Mouse (Mus musculus) heart, adult 2 months (tissue): ENCODE results near the gene Zfp940. TPM values are rescaled to one million over a fixed set of nuclear protein-coding genes. Genes with fewer than 3 reads are reported as not detected.

Source experiments
- DNase-seq, 2 experiments: peaks; one replicate each; pipeline ENCODE4 v3.0.0; 2021
- H3K27ac ChIP-seq: fragments of 200-600 bp; 2 replicates; pipeline ENCODE4 v1.8.1; 2022
- H3K27me3 ChIP-seq: fragments of 200-500 bp; 2 replicates; pipeline ENCODE4 v1.6.1; 2012; ENCODE audit warnings: mild to moderate bottlenecking, low read length, inconsistent platforms, mixed read lengths; ENCODE audit not compliant: control insufficient read depth, insufficient read depth
- H3K36me3 ChIP-seq: fragments of 200-500 bp; 2 replicates; pipeline ENCODE4 v1.6.1; 2012; ENCODE audit warnings: low read length, inconsistent platforms; ENCODE audit not compliant: control insufficient read depth, insufficient read depth
- H3K4me1 ChIP-seq: fragments of 200-500 bp; 2 replicates; pipeline ENCODE4 v1.6.1; 2011; ENCODE audit warnings: low read length; ENCODE audit not compliant: control insufficient read depth, insufficient read depth
- H3K4me3 ChIP-seq: fragments of 200-600 bp; 2 replicates; pipeline ENCODE4 v1.8.1; 2022
- H3K79me2 ChIP-seq: fragments of 200-500 bp; replicated peaks from 2 replicates; pipeline ENCODE4 v1.6.1; 2012; ENCODE audit warnings: mild to moderate bottlenecking, inconsistent platforms, low read length, moderate library complexity, mixed read lengths; ENCODE audit not compliant: control insufficient read depth, insufficient read depth
- H3K9ac ChIP-seq: fragments of 200-500 bp; 2 replicates; pipeline ENCODE4 v1.6.1; 2012; ENCODE audit warnings: low read depth, mild to moderate bottlenecking, control low read depth, inconsistent platforms, low read length, mixed read lengths
- CTCF ChIP-seq: fragments of 200-600 bp; IDR thresholded peaks from 2 replicates; pipeline ENCODE4 v1.8.1; 2022; ENCODE audit warnings: antibody characterized with exemption, mild to moderate bottlenecking, moderate library complexity
- EP300 ChIP-seq: fragments of 200-500 bp; IDR thresholded peaks from 2 replicates; pipeline ENCODE4 v1.6.1; 2011; ENCODE audit warnings: low read depth, low read length, control low read depth; ENCODE audit not compliant: insufficient read depth
- POLR2A ChIP-seq: fragments of 200-500 bp; IDR thresholded peaks from 2 replicates; pipeline ENCODE4 v1.6.1; 2011; ENCODE audit warnings: mild to moderate bottlenecking, low read depth, low read length, control low read depth; ENCODE audit not compliant: insufficient read depth
- WGBS: fragments of 180-500 bp; shearing (Covaris S2); methylation state at CpG from one replicate; pipeline ENCODE4 v1.1.7; 2018; 5-methylcytosine and 5-hydroxymethylcytosine counted together
- intact Hi-C: fragments of 180-260 bp; cut with DNase I; formaldehyde crosslinking; loops from one replicate; pipeline ENCODE4 v1.15.1; 2025
- polyA plus RNA-seq: library from polyadenylated mRNA; depleted of rRNA; stranded (reverse); fragments of >200 nt; gene quantifications from 2 replicates; pipeline ENCODE4 v1.2.3, GENCODE M21; 2012; rRNA removed
- total RNA-seq, 2 experiments: library from RNA; stranded (reverse); gene quantifications; 2 replicates each; pipeline ENCODE4 v1.2.3; 2021

Zfp940 gene
- total and polyA plus RNA-seq, 3 experiments = 0.12 to 0.77 (median 0.44) TPM

GRCm38 (mm10) chr7:29785023-29785422 is 68.4 kb downstream of the Zfp940 start:
- intact Hi-C loops = loop anchor here (2.0 kb wide), 1 partner anchor 16 kb away; the partner anchor contains the start of gene Zfp84
- H3K36me3 ChIP-seq = no peaks in the 10 kb centered on the region
- no peaks in the 10 kb centered on the region for H3K79me2 ChIP-seq
- H3K9ac ChIP-seq = no peak overlapping the region
- whole genome bisulfite sequencing = 44% methylated on average over 8 of the region's 8 CpGs
- no peaks in the 10 kb centered on the region for H3K27me3 ChIP-seq
- DNase-seq = no peak
- H3K27ac ChIP-seq = no peak overlapping the region; the same call in 1 of the 2 replicates
- TF ChIP-seq CTCF (no peak), POLR2A (no peak), EP300 (no peak)
- peaks cover 3% of the 10 kb centered on the region for H3K4me1 ChIP-seq
- peak overlapping the region; percentile 74 for H3K4me3 ChIP-seq

- peaks cover 3% of the 10 kb centered on the region for H3K4me1 ChIP-seq
- TF ChIP-seq POLR2A (peak; percentile 65), EP300 (no peak)
- intact Hi-C loops = loop anchor here (2.0 kb wide), 1 partner anchor 15 kb away; the partner anchor contains the start of gene Zfp84
- H3K4me3 ChIP-seq = peak within 1 kb of the TSS; percentile 74
- no peaks in the 10 kb centered on the region for H3K79me2 ChIP-seq
- no peaks in the 10 kb centered on the region for H3K36me3 ChIP-seq
- peak within 1 kb of the TSS; percentile 87 for H3K9ac ChIP-seq
- H3K27ac ChIP-seq = peak within 1 kb of the TSS; percentile 78
- peak; percentile 85 to 88 for DNase-seq
- WGBS = under 1% methylated on average over 45 of the region's 45 CpGs
- no peaks in the 10 kb centered on the region for H3K27me3 ChIP-seq
Measured at GRCm38 (mm10) chr7:29783871-29784551, 69.5 kb downstream of the Zfp940 start, which contains the start of gene Zfp30. TSS of gene Zfp30 (plus strand) at chr7:29783998.

Other genes with a start within 250 kb of the Zfp940 start
- gene Catsperg2, start 126.6 kb downstream of the Zfp940 start, total RNA-seq = not detected
- gene Catsperg2, start 126.6 kb downstream of the Zfp940 start, polyA plus RNA-seq = 0.03 and 0.37 TPM in 2 replicates
- 10 to 100 TPM; 10.2 to 10.4 TPM for gene Zfp84, start 85.1 kb downstream of the Zfp940 start, total RNA-seq
- 3.7 and 7.1 TPM in 2 replicates for gene Zfp84, start 85.1 kb downstream of the Zfp940 start, polyA plus RNA-seq
- gene Zfp30, start 69.7 kb downstream of the Zfp940 start, total RNA-seq = 1 to 10 TPM; 3.2 to 5.6 TPM
- gene Zfp30, start 69.7 kb downstream of the Zfp940 start, polyA plus RNA-seq = 5.0 and 7.6 TPM in 2 replicates
- 10 to 100 TPM; 10.1 to 10.8 TPM for gene Zfp790, start 37.6 kb downstream of the Zfp940 start, total RNA-seq
- gene Zfp790, start 37.6 kb downstream of the Zfp940 start, polyA plus RNA-seq = 3.1 and 5.7 TPM in 2 replicates
- 1 to 10 TPM; 3.8 to 4.5 TPM for gene Zfp420, start 6.3 kb upstream of the Zfp940 start, total RNA-seq
- gene Zfp420, start 6.3 kb upstream of the Zfp940 start, polyA plus RNA-seq = 1.1 and 1.4 TPM in 2 replicates
- gene Zfp27, start 52.9 kb upstream of the Zfp940 start, total RNA-seq = 1 to 10 TPM; 7.3 to 8.4 TPM
- gene Zfp27, start 52.9 kb upstream of the Zfp940 start, polyA plus RNA-seq = 3.6 and 6.4 TPM in 2 replicates
- gene Zfp383, start 54.6 kb upstream of the Zfp940 start, total RNA-seq = 1 to 10 TPM; 5.5 to 6.3 TPM
- gene Zfp383, start 54.6 kb upstream of the Zfp940 start, polyA plus RNA-seq = 2.4 and 5.0 TPM in 2 replicates
- gene Zfp74, start 100.4 kb upstream of the Zfp940 start, total RNA-seq = 1 to 10 TPM; 6.2 to 6.8 TPM
- gene Zfp74, start 100.4 kb upstream of the Zfp940 start, polyA plus RNA-seq = 2.5 and 5.9 TPM in 2 replicates
- gene Zfp568, start 130.3 kb upstream of the Zfp940 start, total RNA-seq = 10 to 100 TPM; 19.6 to 28.1 TPM
- 5.6 and 12.5 TPM in 2 replicates for gene Zfp568, start 130.3 kb upstream of the Zfp940 start, polyA plus RNA-seq
- gene Zfp14, start 197.7 kb upstream of the Zfp940 start, total RNA-seq = 1 to 10 TPM; 2.5 to 2.7 TPM
- gene Zfp14, start 197.7 kb upstream of the Zfp940 start, polyA plus RNA-seq = 3.5 and 7.3 TPM in 2 replicates
- 1 to 10 TPM; 1.3 to 2.8 TPM for gene Zfp82, start 219.2 kb upstream of the Zfp940 start, total RNA-seq
- gene Zfp82, start 219.2 kb upstream of the Zfp940 start, polyA plus RNA-seq = 0.74 and 0.91 TPM in 2 replicates
- gene Gm26920, start 236.7 kb upstream of the Zfp940 start, total RNA-seq = under 1 TPM in 1 of 2 experiments, not detected in 1; 0.84 TPM
- not detected in 2 replicates for gene Gm26920, start 236.7 kb upstream of the Zfp940 start, polyA plus RNA-seq
- gene Zfp566, start 236.9 kb upstream of the Zfp940 start, total RNA-seq = 1 to 10 TPM; 1.4 to 2.0 TPM
- gene Zfp566, start 236.9 kb upstream of the Zfp940 start, polyA plus RNA-seq = 1.7 and 1.9 TPM in 2 replicates
- gene Zfp260, start 241.1 kb upstream of the Zfp940 start, total RNA-seq = 10 to 100 TPM; 27.4 to 30.6 TPM
- gene Zfp260, start 241.1 kb upstream of the Zfp940 start, polyA plus RNA-seq = 15.9 and 30.9 TPM in 2 replicates